Mouse (Mus musculus) adrenal gland, adult 2 months (tissue): ENCODE results near the gene Sdc4. TPM values are rescaled to one million over a fixed set of nuclear protein-coding genes. Genes with fewer than 3 reads are reported as not detected.

ENCODE experiments used
- DNase-seq: peaks from one replicate; pipeline ENCODE4 v3.0.0; 2021
- polyA plus RNA-seq: library from polyadenylated mRNA; depleted of rRNA; stranded (reverse); fragments of >200 nt; gene quantifications from 2 replicates; pipeline ENCODE4 v1.2.3, GENCODE M21; 2012
- total RNA-seq, 2 experiments: library from RNA; stranded (reverse); gene quantifications; 2 replicates each; pipeline ENCODE4 v1.2.3; 2021

Sdc4 gene
- total and polyA plus RNA-seq, 3 experiments, result 23.3 to 151 (median 123) TPM

DNA sequence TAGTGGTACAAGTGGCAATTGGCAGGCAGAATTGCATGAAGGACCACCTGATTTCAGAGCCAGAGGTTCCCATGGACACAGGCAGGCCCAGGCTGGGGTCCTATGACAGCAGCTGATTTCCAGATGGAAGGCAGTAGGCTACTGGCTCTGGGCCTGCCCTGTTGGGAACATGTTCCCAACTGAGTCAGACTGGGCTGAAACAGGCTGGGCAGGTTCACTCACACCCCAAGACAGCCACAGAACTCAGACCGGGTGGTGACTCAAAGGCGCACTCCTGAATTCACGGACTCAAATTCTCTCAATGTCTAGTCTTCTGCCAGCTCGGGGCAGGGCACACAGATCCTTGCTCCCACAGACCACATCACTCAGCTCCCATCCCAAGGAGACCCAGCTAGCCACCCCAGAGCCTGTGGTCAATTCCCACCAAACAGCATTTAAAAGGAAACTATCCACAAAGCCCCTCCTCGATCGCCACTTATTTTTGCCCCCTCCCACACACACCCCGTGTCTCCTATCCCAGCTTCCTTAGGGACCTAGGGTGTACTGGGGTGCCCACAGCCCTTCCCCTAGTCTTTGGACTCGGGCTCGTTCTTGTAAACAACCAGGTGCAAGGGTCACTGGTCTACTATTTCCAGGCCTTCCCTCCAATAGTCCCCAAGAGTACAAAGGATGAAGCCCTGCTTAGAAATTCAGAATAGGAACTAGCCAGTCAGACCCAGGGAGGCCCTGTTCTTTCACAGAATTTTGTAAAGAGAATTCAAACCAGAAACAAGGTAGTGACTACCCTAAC lies 11.8 kb downstream of the Sdc4 start:
- DNase-seq, result no peak

DNA sequence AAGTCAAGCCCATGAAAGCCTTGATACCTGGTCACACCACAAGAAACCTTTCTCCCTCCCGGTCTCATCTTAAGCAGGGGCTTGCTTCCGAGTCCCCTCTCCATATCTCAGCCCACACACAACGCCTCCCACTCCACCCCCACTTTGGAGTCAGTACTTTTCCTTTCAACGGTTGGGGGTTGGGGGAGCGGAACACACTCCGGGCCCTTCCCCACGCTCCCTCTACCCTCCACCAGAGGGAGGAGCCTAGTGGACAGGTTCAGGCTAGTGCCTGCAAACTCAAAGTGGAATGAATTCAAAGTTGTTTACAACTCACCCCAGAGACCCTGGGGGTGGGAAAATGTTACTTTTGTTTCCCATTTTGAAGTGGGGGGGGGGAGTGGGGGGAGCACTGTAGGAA lies 13.0 kb downstream of the Sdc4 start:
- no peak for DNase-seq

DNA sequence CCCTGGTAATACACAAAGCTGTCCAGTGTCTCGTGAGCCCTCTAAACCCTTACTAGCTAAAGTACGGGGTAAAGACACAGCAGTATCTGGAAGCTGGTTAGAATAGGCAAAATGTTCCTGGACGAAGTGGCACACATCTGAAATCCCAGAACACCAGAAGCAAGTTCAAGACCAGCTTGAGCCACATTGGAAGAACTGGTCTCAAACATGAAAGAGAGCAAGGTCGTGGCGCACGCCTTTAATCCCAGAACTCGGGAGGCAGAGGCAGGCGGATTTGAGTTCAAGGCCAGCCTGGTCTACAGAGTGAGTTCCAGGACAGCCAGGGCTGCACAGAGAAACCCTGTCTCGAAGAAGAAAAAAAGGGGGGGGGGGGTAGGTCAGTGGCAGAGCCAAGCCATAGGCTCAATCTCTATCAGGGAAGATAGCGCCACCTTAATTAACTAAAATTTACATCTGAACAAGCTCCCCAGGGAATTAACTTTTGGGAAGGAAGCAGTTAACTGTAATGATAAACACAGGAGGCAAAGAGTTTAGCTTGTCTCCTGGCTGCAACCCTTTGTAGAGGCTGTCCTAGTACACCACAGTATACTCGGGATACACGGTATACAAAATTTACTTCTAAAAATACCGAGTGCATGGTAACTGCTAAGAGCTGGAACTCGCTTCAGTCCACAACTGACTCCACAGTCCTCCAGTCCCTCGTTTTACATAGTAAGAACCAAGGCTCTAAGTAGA lies 13.6 kb downstream of the Sdc4 start:
- no peak for DNase-seq

DNA sequence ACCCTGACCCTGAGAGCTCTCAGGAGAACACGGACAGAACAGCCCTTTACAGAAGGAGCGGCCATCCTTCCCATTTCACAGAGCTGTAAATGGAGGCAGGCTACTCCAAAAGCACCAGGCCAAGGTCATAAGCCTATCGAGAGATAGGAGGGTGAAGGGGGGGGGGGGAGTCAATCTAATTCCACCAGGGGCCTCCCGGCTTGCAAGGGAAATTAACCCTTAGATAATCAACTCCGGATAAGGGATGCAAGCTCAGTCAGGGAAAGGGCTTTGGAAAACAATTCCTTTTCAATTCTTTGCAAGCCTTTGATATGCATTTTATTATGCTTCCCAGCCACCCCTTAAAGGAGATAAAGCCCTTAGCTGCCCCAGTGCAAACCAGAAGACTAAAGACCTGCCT lies 15.2 kb downstream of the Sdc4 start:
- DNase-seq, result no peak

DNA sequence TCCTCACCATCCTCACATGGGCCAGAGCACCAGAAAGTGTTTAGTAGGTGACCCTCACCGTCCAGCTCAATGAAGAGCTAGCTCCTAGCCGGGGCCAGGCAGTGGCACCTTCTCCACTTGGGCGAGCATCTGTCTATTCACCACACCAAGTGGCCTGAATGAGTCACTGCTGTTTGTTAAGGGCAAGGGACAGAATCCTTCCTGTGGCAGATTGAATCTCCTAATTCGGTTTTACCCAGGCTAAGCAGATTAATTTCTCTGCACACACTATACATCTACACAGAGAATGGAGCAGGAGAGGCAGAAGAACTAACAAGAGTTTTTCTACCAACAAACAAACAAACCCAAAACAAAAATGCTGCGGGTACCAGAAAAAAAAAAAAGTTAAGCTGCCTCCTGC lies 16.7 kb downstream of the Sdc4 start:
- DNase-seq, result no peak

DNA sequence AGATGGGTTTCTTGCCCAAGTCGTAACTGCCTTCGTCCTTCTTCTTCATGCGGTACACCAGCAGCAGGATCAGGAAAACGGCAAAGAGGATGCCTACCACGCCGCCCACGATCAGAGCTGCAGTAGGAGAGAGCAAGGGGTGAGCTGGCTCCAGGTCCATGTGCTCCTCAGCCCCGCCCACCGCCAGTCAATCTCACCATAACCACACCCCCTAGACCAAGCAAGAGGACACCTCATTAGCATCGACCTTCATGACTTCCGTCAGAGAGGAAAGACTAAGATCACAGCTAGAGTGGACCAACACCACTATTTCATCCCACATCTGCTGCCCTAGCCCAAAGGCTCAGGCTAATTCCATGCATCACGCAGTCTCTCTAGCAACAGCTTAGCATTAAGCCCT lies 17.6 kb downstream of the Sdc4 start:
- no peak for DNase-seq

DNA sequence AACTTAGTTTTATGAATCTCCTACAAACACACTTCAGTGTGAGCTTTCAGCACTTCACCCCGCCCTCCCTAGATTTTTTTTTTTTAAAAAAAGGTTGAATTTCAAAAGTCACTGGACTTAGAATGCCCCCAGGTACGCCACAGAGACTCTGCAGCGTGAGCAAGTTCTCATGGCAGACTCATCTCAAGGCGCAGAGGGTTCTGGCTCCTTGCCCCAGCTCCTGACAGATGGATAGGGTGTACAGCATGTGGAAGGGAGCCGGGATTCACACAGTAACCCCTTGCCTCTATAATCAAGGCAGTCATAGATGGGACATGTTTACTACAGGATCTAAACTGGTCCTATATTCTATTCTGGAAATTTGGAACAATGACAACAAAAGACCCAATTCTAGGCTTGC lies 18.3 kb downstream of the Sdc4 start:
- no peak for DNase-seq

DNA sequence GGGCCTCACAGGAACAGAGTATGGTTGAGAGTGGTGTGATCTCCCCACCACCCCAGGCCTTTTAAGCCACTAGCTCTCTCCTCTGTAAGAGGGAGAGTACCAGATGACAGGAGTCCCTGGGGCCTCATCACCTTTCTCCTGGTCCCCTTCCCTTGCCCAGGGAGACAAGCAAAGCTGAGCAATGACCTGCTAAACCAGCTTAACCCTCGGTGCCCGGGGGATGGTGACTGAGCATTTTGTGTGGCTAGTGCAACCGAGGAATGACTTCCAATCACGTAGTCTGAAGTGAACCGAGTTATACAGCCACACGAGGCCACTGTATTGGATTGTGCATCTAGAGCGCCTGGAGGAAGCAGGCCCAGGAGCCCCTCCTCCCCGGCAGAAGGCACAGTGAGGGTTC lies 19.3 kb downstream of the Sdc4 start:
- no peak for DNase-seq

DNA sequence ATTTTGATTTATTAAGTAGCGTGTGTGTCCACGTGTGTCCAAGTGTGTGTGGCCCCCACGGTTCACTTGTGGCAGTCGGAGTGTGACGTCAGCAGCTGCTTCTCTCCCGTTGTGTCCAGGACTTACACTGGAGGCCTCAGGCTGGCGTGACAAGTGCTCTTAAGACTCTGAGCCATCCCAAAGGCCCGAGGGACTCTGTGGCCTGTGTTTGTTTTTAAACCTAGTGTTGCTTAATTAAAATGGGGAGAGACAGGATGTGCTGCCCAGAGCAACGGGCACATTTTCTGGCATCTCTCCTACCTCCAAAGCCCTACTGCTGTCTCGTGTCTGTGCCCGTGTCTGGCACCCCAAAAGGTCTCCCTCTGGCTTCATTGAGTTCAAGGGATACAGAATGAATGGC lies 20.2 kb downstream of the Sdc4 start:
- DNase-seq, result no peak

DNA sequence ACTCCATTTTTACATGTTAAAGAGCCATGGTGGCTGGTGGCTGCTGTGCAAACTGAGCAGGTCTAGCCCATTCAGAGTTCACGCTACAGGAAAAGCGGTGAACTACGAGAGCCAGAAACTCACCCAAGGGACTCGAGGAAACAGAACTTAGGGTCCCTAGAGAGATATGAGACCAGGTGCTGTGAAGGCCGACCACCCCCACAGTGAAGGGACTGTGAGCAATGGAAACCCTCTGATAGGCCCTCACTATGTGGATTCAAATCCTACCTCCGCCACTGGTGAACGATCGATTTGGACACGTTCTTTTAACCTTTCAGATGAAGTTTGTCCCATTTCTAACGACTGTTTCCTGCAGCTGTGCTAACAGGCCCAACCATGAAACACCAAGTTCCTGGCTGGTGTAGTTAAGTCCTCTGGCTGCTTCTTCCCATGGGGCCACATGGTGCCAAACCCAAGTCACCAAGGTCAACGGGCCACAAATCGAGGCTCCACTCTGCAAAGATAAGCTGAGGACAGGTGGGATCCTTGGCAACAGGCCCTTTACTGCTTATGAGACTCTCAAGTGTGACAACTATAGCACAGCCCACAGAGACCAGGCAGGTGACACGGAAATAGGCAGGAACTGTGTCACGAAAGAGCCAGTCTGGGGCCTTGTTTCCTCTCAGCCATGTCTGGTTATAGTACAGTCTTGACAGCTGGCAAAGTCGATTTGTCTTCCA lies 20.9 kb downstream of the Sdc4 start:
- no peak for DNase-seq

DNA sequence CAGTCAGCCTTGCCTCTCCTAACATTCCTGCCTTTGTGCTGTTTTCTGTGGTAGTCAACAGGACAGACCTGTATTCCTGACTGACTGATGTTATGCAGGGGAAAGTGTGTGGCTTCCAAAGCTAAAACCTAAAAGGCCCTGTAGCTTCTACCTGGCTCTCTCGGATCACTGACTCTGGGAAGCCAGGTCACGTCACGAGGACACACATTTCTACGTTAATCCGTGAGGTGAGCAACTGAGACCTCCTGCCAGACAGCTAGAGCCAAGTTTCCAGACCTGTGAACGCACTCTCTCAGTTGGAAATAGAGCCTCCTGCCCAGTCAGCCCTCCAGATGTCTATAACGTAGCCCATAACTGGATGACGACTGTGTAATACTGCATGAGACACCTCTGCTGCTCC lies 21.7 kb downstream of the Sdc4 start:
- DNase-seq, result no peak

DNA sequence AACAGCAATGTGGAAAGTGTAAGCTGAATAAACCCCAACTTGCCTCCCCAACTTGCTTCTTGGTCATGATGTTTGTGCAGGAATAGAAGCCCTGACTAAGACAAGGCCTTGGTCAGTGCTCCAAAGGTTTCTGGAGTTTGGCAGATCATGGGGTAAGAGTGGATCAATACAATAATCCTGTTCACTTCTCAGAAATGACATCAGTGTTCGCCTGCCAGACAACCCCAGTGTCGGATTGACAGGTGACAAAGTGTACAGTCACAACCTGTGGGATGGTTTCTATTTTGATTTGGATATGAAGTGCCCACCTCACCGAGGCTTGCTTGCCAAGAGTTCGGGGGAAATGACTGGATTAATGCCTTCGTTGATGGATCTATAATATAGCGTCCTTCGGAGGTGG lies 22.4 kb downstream of the Sdc4 start:
- DNase-seq, result no peak

DNA sequence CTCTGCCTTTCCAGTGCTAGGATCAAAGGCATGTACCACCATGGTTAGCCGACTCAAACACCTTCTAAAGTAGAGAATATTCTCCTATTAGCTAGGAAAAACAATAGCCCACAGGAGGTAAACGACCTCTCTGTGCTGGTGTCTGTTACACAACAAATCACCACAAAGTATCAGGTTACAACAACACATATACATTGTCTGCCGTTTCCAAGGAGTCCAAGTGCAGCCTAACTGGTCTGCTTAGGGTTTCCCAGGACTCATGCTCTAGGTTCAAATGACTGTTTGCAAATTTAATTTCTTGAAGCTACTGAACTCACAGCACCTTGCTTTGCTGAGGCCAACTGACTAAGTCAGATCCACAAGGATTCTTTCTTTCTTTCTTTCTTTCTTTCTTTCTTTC lies 24.2 kb downstream of the Sdc4 start:
- no peak for DNase-seq

DNA sequence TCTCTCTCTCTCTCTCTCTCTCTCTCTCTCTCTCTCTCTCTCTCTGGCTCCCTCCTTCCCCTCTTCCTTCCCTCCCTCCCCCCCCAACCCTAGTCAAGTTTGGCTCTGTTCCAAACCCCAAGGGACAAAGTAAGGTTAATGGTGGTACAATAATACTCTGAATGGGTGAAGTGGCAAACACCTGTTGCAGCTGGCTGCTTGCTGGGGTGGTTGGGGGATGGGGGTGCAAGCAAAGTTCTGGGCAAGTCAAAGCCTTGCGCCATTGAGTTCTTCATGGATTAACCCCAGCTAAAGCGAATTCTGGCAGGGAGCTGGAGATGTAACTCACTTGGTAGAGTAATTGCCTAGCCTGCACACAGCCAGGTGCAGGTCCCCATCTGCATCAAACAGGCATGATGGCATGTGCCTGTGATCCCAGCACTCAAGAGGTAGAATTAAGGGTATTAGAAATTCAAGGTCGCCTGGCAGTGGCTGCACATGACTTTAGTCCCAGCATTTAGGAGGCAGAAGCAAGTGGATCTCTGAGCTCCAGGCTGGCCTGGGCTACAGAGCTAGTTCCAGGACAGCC lies 25.3 kb downstream of the Sdc4 start:
- no peak for DNase-seq

DNA sequence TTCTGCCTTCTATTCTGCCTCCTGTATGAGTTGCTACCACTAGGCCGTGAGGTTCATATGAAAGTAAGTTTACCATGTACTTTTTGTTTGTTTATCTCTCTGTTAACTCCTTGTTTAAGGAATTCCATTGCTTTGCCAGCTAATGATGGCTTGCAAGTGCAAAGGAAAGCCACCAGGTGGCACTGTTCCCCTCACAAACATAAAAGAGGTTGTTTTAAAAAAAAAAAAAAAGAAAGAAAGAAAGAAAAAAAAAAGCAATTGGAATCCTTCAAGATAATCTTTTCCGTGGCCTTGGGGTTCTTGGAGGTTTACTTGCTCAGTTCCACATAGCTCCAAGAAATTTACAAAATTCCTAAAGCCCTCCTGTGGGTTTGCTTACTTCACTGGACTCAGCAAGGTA lies 26.5 kb downstream of the Sdc4 start:
- DNase-seq, result no peak

DNA sequence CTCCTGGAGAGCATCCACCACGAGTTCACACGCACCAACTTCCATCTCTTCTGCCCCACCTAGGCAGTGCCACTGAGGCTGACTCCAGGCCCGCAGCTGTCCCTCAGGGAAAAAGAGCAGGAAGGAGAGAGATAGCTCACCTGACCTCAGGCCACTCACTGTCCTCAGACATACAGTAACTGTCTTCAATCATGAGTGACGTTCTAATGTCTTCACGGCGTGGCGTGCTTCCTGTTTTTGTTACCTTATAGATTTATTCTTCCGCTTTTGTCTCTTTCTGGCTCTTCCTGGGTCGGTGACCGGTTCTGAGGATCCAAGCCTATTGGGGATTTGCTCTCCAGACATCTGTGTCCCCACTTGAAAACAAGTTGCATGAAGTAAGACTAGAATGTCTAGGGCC lies 29.1 kb downstream of the Sdc4 start:
- no peak for DNase-seq

DNA sequence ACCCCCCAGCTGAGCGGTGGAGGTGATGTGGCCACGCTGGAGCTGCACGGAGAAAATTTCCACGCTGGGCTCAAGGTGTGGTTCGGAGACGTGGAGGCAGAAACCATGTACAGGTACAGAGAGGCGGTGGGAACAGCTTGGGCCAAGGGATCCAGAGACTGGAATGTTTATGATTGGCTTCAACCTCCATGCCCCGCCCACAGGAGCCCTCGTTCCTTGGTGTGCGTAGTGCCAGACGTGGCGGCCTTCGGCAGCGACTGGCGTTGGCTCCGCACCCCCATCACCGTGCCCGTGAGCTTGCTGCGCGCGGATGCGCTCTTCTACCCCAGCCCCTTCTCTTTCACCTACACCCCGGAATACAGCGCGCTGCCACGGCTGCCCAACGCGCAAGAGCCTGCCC lies 29.5 kb downstream of the Sdc4 start:
- DNase-seq, result no peak

DNA sequence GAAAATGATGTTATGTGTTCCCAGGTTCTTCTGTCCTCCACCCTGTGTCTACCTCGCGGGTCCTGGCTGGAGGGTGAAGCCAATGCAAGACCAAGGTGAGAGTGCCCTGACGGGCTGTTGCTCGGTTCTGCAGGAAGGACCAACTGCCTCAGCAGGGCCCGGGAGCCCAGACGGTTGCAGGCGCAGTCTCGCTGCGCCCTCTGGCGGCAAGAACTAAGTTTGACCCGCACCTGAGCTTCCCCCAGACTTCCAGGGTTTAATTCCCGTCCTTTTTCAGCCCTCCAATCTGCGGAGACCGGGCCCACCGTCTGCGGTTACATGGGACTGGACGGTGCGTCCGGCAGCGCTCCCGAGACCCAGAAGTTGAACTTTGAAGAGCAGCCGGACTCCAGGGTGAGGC lies 36.0 kb downstream of the Sdc4 start:
- peak; percentile 70 for DNase-seq

DNA sequence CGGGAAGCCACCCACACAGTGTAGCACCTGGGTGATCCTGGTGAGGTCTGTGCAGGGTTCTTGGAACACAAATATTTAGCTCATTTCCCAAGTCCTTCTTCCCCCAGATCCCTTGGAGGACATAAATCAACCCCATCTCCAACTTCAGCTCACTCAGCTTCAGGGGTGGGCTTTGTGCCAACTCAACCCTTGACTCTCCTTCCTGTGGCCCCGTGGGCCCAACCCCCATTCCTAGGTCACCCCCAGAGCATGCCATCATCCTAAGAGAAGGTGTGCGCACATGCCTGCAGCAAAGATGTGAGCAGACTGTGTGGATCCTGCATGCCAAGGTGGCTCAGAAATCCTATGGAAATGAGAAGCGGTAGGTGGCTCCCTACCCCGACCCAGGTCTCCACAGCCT lies 38.2 kb downstream of the Sdc4 start:
- no peak for DNase-seq

DNA sequence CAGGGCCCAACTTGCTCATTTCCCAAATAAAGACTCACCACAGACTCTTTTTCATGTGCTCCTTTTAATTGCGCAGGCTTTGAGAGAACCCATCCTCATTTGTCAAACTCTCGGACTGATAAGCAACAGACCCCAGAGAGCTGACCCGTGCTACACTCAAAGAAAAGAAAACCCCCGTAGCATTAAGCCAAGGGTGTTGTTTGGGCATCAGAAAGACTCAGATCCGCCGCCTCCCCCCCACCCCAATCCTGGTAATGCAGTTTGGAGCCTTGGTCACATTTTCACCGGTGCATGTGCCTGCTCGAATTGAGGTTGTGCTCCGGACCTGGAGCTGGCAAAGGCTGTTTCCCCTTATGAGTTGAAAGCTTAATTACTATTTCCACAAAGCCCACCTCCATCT lies 38.6 kb downstream of the Sdc4 start, which contains the start of gene Matn4:
Gene Matn4 (minus strand): TSS at position 101 of the 400 bp plus-strand sequence.
- DNase-seq, result no peak

DNA sequence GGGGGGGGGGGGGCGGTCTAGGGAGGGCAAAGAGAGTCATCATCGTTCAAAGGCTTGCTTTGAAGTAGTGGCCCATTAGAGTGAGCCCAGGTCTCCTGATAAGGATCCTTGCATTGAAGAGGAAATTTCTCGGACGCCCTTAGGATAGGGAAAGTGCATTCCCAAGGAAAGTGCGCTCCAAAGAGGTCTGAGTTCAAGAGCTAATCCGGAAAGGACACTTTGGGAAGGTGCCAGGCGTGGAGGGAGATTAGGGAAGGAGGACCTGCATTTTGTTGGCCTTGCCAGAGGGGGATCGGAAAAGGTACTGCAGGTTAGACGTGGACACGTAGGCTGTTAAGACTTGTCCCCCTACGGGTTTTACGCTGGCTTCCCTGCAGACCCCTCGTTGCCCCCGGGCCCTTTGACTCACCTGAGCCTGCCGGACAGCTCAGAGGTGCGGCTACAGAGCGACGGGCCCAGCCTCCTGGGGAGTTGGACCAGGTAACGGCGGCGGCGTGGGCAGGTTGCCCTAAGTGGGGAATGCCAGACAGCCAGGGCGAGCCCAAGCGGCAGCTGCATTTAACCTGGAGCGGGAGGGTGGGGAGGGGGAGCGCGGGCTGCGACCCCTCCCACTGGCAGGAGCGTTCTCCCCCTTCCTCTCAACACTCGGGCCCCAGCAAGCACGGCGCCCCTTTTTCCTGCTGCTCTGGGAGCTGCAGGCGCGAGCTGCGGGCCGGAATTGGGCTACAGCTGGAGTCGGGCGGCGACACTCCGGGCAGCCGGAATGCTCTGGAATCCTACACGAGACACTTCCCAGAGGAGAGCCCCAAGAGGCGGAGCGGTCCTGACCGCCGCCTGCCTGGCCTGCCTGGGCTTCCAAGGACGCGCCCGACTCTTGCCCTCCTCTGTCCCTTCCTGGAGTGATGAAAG lies 39.4 kb downstream of the Sdc4 start:
- peak; percentile 58 for DNase-seq
